Mouse (Mus musculus) E14TG2a.4 (cell line): ENCODE results near the gene Ankrd33.

Experiments
- CTCF ChIP-seq: conservative IDR thresholded peaks from 2 replicates; pipeline ENCODE4 v1.5.1; 2014; ENCODE audit warnings: low read length
- POU5F1 ChIP-seq: IDR thresholded peaks from 2 replicates; pipeline ENCODE4 v1.6.1; 2014; ENCODE audit warnings: low read length, borderline replicate concordance

DNA sequence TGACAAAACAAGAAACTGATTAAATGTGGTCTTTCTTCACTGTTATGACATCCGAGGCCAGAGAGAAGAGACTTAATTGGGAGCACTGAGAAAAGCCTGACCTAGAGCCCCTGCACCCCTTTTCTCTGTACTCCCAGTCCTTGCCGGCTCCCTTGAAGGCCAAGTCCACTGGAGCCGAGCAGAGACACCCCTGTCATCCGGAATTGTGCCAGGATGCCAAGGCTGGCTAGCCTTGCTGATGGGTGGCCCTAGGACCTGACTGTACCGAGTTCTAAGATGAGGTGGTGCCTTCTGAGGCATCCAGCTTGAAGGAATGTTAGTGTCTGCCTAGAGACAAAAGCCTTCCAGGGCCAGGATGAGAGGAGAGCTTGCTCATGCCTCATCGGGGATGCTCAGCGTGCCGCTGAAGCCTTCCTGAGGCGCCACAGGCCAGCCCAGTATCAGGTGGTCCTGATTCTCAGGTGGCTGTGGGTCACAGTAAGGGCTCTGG lies 35.5 kb upstream of the Ankrd33 start:
- TF ChIP-seq CTCF = no peak
- TF ChIP-seq POU5F1 = no peak
